Mouse (Mus musculus) cerebellum, adult 2 months (tissue): ENCODE results near the gene Igf2bp1.

Source experiments
- CTCF ChIP-seq: fragments of 200-500 bp; IDR thresholded peaks from 2 replicates; pipeline ENCODE4 v1.5.1; 2011; ENCODE audit warnings: low read depth, mild to moderate bottlenecking, control low read depth, low read length, moderate library complexity, borderline replicate concordance; ENCODE audit not compliant: insufficient read depth
- POLR2A ChIP-seq: fragments of 200-500 bp; IDR thresholded peaks from 2 replicates; pipeline ENCODE4 v1.6.1; 2011; ENCODE audit warnings: low read length, control low read depth, borderline replicate concordance; ENCODE audit not compliant: insufficient read depth

- no peak for TF ChIP-seq CTCF
- TF ChIP-seq POLR2A = no peak
These were observed 42.0 kb upstream of the Igf2bp1 start for GRCm38 (mm10) chr11:96047469-96048373.
